Mouse (Mus musculus) brain, embryonic 14.5 days (tissue): ENCODE data around the gene Grik3. TPM values are rescaled to one million over a fixed set of nuclear protein-coding genes. Genes with fewer than 3 reads are reported as not detected.

Experiments
- DNase-seq: peaks from one replicate; pipeline ENCODE4 v3.0.0-alpha.2; 2011; ENCODE audit warnings: low read depth
- CTCF ChIP-seq: fragments of 200-500 bp; IDR thresholded peaks from 2 replicates; pipeline ENCODE4 v1.5.1; 2012; ENCODE audit warnings: inconsistent platforms, mild to moderate bottlenecking, moderate library complexity, borderline replicate concordance; ENCODE audit not compliant: insufficient read depth, insufficient read length; ENCODE audit errors: extremely low read depth
- POLR2A ChIP-seq: fragments of 200-500 bp; IDR thresholded peaks from 2 replicates; pipeline ENCODE4 v1.6.1; 2012; ENCODE audit warnings: mild to moderate bottlenecking, inconsistent platforms, borderline replicate concordance; ENCODE audit not compliant: poor library complexity, insufficient read depth, insufficient read length, severe bottlenecking; ENCODE audit errors: extremely low read depth
- polyA plus RNA-seq: library from polyadenylated mRNA; depleted of rRNA; stranded (reverse); fragments of >200 nt; gene quantifications from 2 replicates; pipeline ENCODE4 v1.2.3, GENCODE M21; 2012

Grik3 gene
- polyA plus RNA-seq, 1 experiment: 37.1 TPM

DNA sequence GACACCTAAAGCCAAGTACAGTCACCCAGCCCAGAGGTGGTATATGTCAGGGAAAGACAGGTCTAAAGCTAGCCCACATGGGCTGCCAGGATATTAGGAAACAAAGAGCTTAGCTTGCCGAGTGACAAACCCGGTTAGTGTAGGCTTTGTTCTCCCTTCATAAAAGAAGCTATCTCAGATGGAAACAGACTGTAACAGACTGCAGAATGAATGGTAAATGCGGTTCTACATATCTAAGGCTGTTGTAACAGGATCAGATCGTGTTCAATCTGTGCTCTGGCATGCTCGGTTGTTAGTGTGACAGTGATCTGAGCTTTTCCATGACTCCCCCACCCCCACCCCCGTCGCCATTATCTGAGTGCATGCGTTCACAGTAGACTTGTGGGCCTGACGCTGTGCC, 92.8 kb downstream of the Grik3 start:
- no peak for DNase-seq
- no peak for TF ChIP-seq CTCF
- TF ChIP-seq POLR2A: no peak

DNA sequence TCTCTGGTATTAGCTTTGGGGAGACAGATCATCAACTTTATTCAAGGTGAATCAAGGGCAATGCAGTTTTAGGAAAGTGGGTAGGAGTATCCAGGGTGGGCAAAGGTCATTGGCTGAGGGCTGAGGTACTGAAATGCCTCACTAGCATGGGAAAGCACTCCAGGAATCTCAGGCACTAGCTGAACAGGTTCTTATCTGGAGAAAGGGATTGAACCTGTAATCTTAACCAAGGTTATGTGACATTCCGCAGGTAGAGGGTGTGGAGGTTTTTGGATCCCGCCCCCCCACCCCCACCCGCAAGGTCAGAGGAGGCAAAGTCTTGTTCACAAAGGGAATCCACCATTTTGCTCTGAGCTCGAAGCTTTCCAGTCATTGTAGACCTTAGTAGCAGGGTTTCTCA, 93.4 kb downstream of the Grik3 start:
- no peak for TF ChIP-seq CTCF
- TF ChIP-seq POLR2A: no peak
- DNase-seq: no peak

DNA sequence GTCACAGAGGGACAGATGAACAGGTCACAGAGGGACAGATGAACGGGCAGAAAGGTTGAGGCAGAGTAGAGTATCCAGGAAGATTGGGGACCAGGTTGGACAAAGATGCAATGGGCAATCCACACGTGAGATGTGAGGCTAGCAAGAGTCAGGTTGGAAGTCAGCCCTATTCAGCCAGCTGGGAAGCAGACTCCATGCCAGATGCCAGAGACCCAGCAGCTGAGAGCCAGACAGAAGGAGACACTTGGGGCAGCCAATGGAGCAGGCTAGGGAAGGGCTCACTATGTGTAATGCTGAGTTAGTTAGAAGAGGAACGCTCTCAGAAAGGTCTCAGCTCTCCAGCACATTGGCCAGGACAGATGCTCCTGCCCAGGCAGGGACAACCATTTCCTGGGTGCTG, 94.2 kb downstream of the Grik3 start:
- TF ChIP-seq CTCF (no peak), POLR2A (no peak)
- DNase-seq: no peak

DNA sequence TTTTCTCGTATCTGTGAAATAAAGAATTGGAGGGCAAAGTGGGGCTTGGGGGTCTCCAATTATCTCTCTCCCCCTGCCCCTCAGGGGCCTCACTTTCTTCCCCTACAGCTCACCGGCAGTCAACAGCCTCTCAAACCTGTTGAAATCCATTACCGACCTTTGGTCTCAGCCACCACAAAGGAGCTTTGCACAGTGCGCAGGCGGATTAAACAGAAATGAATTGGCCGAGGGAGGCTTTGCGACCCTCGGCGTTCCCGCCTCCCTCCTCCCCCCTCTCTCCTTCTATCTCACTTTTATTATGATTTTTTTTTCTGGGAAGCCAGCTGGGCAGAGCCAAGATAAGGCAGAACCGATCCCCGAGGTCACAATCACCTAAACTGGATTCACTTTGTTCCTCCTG, 97.1 kb downstream of the Grik3 start:
- DNase-seq: peak; percentile 66
- TF ChIP-seq CTCF: no peak
- no peak for TF ChIP-seq POLR2A

DNA sequence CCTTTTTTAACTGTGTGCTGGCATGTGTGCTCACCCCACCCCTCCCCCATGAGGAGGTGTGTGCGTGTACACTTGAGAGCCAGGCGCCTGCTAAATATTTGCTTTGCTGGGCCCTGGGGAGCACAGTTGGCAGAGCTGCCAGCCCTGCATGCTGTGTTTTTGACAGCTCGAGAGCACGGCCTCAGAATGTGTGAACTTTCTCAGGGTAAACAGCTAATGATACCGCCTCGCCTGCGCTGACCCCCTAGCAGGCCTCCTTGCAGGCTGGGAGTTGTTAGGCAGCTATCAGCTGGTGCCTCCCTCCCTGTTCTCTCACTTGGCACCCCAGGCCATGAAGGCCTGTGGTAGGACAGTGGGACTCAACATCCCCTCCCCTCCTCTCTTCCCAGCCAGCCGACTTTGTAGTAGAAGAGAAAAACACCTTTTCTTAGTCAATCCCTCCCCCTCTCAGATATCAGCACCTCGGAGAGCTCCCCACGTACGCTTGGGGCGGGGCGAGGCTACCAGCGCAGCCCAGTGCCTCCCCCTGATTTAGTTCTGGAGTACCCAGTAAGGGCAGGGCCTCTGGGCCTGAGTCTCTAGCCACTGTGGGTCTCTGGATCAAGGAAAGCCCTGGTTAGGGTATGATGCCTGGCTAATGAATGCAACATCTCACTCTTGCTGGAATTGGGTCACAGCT, 99.9 kb downstream of the Grik3 start:
- TF ChIP-seq CTCF: no peak
- no peak for TF ChIP-seq POLR2A
- peak; percentile 83 for DNase-seq

- no peak for DNase-seq
- no peak for TF ChIP-seq CTCF
- TF ChIP-seq POLR2A: no peak
Observed at GRCm38 (mm10) chr4:125592663-125593062, 102.2 kb downstream of the Grik3 start.

DNA sequence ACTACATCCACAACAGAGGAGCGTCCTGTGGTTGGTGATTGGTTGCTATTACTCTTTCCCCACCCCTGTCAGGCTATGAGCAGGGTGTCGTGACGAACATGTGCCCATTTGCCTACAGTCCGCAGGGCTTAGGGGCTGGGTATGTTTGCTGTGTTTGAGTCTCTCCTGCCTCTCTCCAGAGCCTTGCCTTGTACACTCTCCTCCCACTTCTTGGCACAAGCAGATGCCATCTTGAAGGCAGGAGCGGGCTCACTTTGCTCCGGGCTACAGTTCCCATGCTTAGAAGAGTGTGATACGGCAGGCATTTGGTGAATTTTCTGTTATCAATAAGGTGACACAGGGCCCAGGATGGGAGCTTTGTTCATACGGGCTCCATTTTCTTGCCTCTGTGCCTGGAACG, 104.5 kb downstream of the Grik3 start:
- DNase-seq: no peak
- TF ChIP-seq CTCF (no peak), POLR2A (no peak)

DNA sequence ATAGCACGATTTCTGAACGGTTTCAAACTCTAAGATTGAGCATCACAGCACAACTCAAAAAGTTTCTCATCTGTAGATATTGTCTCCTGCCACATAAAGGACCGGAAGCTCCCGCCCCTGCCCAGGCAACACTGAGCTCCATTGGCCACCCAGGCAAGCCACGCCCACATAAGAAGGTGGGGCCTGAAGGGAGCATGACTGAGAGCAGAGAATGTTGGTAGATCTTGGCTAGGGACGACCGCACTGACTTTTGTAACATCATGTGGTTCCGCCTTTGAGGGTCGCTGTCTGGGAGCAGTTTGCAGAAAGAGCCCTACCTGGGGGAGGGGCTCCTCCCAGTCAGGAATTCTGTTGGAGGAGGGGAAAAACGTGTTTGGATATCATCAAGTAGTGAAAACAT, 108.2 kb downstream of the Grik3 start:
- TF ChIP-seq CTCF: no peak
- TF ChIP-seq POLR2A: no peak
- DNase-seq: no peak

GRCm38 (mm10) chr4:125599510-125600005, 109.1 kb downstream of the Grik3 start:
- TF ChIP-seq CTCF (no peak), POLR2A (no peak)
- DNase-seq: no peak

- DNase-seq: no peak
- TF ChIP-seq CTCF (no peak), POLR2A (no peak)
Observed at GRCm38 (mm10) chr4:125600642-125601041, 110.1 kb downstream of the Grik3 start.

GRCm38 (mm10) chr4:125601301-125601700, 110.8 kb downstream of the Grik3 start:
- DNase-seq: no peak
- TF ChIP-seq POLR2A: no peak
- TF ChIP-seq CTCF: no peak

DNA sequence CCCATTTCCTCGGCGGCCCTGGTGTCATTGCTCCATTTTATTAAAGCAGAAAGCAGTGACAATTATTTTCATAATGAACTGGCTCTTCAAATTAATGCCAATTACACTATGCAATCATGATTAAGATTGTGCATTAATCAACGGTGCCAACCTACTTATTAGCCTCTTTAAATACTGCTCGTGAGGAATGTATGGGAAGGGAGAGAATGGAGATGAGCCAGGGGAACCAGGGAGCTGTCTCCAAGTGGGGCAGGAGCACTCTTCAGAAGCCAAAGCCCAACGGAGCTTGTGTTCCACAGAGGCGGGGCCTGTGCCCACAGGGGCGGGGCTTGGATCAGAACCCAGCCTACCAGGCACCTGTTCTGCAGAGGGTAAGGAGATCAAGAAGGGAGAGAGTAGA, 114.0 kb downstream of the Grik3 start:
- DNase-seq: peak; percentile 72
- TF ChIP-seq CTCF (no peak), POLR2A (no peak)

DNA sequence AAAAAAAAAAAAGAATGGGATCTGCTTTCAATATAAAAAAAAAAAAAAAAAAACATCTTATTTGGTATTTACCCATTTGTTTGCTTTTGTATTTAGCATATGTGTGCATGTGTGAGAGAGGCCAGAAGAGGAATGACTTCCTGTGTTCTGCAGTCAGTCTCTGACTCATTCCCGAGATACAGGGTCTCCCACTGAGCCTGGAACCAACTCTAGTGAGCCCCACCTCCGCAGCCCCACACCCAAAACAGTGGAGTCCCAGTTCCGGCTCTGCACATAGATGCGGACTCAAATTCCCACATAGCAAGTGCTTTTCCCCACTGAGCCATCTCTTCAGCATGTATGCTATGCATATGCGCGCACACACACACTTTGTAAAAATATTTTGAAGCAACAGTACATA, 115.6 kb downstream of the Grik3 start:
- DNase-seq: no peak
- TF ChIP-seq POLR2A (no peak), CTCF (no peak)
